In the genomic region with DNA sequence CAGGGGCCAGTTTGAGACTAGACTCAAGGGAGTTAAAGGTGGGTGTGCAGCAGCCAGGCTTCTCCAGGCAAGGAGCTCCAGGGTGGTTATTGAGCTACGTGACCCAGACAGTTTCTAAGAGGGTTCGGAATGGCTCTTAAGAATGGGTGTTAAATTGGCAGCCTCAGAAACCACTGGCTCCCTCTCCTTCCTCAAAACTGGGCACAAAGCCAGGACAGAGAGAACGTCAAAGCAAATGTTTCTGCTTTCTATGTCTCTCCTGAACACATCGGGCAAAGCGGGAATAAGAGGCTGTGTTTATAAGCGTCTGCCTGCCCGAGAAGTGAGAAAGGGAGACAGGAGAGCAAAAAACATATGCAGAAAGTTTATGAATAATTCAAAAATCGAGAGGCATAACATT, we compare ENCODE assay signal across 9 mouse cellular contexts. TPM values are rescaled to one million over a fixed set of nuclear protein-coding genes. Genes with fewer than 3 reads are reported as not detected.
A peak's percentile ranks its signal among the peaks of the same experiment; 100 is the strongest.
DNase-seq lines count a peak whose midpoint lies in the region; ATAC-seq and TF ChIP-seq lines count a peak whose summit lies in the region.
"Had no signal": no experiment of that assay in that cellular context is flagged by ENCODE, and none has a peak within 500 bp of the region (broad histone marks: within the 10 kb centered on the region; RNA-seq: fewer than 3 reads in every experiment).

No protein-coding gene starts in this region.

- peak; percentile 71 for DNase-seq in forebrain, embryonic 14.5 days (ENCODE audit: low spot score)
- DNase-seq in lung, adult 2 months: no peak
- DNase-seq in lung, postnatal 25 days (ENCODE audit: low spot score): no peak
- no peak for DNase-seq in ovary, postnatal 10 days (ENCODE audit: low spot score)
- no peak for DNase-seq in cerebellum, adult 2 months
- DNase-seq: adrenal gland, adult 2 months had no signal

- H3K4me2 ChIP-seq in forebrain, embryonic 14.5 days (ENCODE audit: low read length): no peak overlapping the region
- no peak overlapping the region for H3K4me2 ChIP-seq in forebrain, embryonic 12.5 days
- H3K4me2 ChIP-seq in intestine, postnatal 0 days (replicated peaks; ENCODE audit: low read depth): 0 out of 2 replicates have a peak overlapping the region, but pooled peaks have one; percentile 35

- H3K27ac ChIP-seq in forebrain, embryonic 14.5 days (ENCODE audit: low read depth, low read length): no peak overlapping the region
- no peak overlapping the region for H3K27ac ChIP-seq in forebrain, embryonic 12.5 days
- H3K27ac ChIP-seq in intestine, postnatal 0 days (ENCODE audit: low read depth, low read length): no peak overlapping the region
- H3K27ac ChIP-seq in small intestine, adult 2 months (ENCODE audit: insufficient read depth, low read depth, low read length): peak overlapping the region; percentile 35; the same call in 1 of the 2 replicates
- H3K27ac ChIP-seq in cerebellum, adult 2 months (ENCODE audit: insufficient read depth, low read length): no peak overlapping the region

- H3K27me3 ChIP-seq in forebrain, embryonic 14.5 days (replicated peaks; ENCODE audit: control insufficient read depth, insufficient read depth, low read length): no peaks in the 10 kb centered on the region
- H3K27me3 ChIP-seq in forebrain, embryonic 12.5 days: no peaks in the 10 kb centered on the region
- H3K27me3 ChIP-seq in intestine, postnatal 0 days (replicated peaks; ENCODE audit: control insufficient read depth, insufficient read depth, low read length): no peaks in the 10 kb centered on the region
- H3K27me3 ChIP-seq in small intestine, adult 2 months (ENCODE audit: control insufficient read depth, insufficient read depth, low read length): no peaks in the 10 kb centered on the region; the same call in 1 of the 2 replicates
- no peaks in the 10 kb centered on the region for H3K27me3 ChIP-seq in cerebellum, adult 2 months (ENCODE audit: control insufficient read depth, insufficient read depth, low read length)

- no peak overlapping the region for H3K4me3 ChIP-seq in forebrain, embryonic 14.5 days (ENCODE audit: low read depth, low read length)
- H3K4me3 ChIP-seq in forebrain, embryonic 12.5 days (replicated peaks): no peak overlapping the region
- peak overlapping the region; percentile 66 for H3K4me3 ChIP-seq in lung, adult 2 months (replicated peaks; ENCODE audit: extremely low read depth, low read depth, low read length)
- no peak overlapping the region for H3K4me3 ChIP-seq in intestine, postnatal 0 days (ENCODE audit: low read depth, low read length)
- H3K4me3 ChIP-seq in small intestine, adult 2 months (ENCODE audit: low read depth, low read length): peak overlapping the region; percentile 26; the same call in 1 of the 2 replicates
- H3K4me3 ChIP-seq in cerebellum, adult 2 months (replicated peaks; ENCODE audit: insufficient read depth, low read depth, low read length): no peak overlapping the region

- no peaks in the 10 kb centered on the region for H3K9me3 ChIP-seq in forebrain, embryonic 14.5 days (replicated peaks; ENCODE audit: control insufficient read depth, low read length)
- no peaks in the 10 kb centered on the region for H3K9me3 ChIP-seq in forebrain, embryonic 12.5 days
- H3K9me3 ChIP-seq in intestine, postnatal 0 days (ENCODE audit: control insufficient read depth): no peaks in the 10 kb centered on the region

- H3K4me1 ChIP-seq in forebrain, embryonic 14.5 days (ENCODE audit: control insufficient read depth, insufficient read depth, low read length): peaks cover 7% of the 10 kb centered on the region; the same call in 1 of the 2 replicates
- peaks cover 3% of the 10 kb centered on the region; the same call in 1 of the 2 replicates for H3K4me1 ChIP-seq in forebrain, embryonic 12.5 days
- H3K4me1 ChIP-seq in lung, adult 2 months (ENCODE audit: control insufficient read depth, insufficient read depth, low read length): no peaks in the 10 kb centered on the region
- H3K4me1 ChIP-seq in intestine, postnatal 0 days (replicated peaks; ENCODE audit: control insufficient read depth, insufficient read depth, low read length): no peaks in the 10 kb centered on the region
- no peaks in the 10 kb centered on the region for H3K4me1 ChIP-seq in small intestine, adult 2 months (ENCODE audit: control insufficient read depth, insufficient read depth, insufficient read length, low read length)
- H3K4me1 ChIP-seq in cerebellum, adult 2 months (ENCODE audit: control insufficient read depth, insufficient read depth, low read length): no peaks in the 10 kb centered on the region

- H3K9ac ChIP-seq in forebrain, embryonic 14.5 days (ENCODE audit: low read length): no peak overlapping the region
- H3K9ac ChIP-seq in forebrain, embryonic 12.5 days: no peak overlapping the region
- no peak overlapping the region for H3K9ac ChIP-seq in intestine, postnatal 0 days (ENCODE audit: low read depth, low read length)

- TF ChIP-seq POLR2A in lung, adult 2 months (IDR thresholded peaks at IDR 0.05; ENCODE audit: borderline replicate concordance, extremely low read depth, low read depth, low read length): peak; percentile 46; the same call in 1 of the 2 replicates
- no peak for TF ChIP-seq POLR2A in small intestine, adult 2 months (IDR thresholded peaks at IDR 0.05; ENCODE audit: low read depth, low read length)
- no peak for TF ChIP-seq POLR2A in cerebellum, adult 2 months (IDR thresholded peaks at IDR 0.05; ENCODE audit: borderline replicate concordance, insufficient read depth, low read length)

- no peaks in the 10 kb centered on the region for H3K36me3 ChIP-seq in forebrain, embryonic 14.5 days (ENCODE audit: control insufficient read depth, insufficient read depth, low read length)
- H3K36me3 ChIP-seq in forebrain, embryonic 12.5 days (replicated peaks): no peaks in the 10 kb centered on the region
- H3K36me3 ChIP-seq in intestine, postnatal 0 days (ENCODE audit: control insufficient read depth, insufficient read depth): no peaks in the 10 kb centered on the region
- H3K36me3 ChIP-seq in small intestine, adult 2 months (ENCODE audit: control insufficient read depth, insufficient read depth, low read length): no peaks in the 10 kb centered on the region

- WGBS in forebrain, embryonic 14.5 days: 18% methylated on average over 8 of the region's 8 CpGs
- 45% methylated on average over 8 of the region's 8 CpGs for WGBS in forebrain, embryonic 12.5 days
- 14% methylated on average over 8 of the region's 8 CpGs for WGBS in lung, adult 2 months
- 49% methylated on average over 8 of the region's 8 CpGs for WGBS in intestine, postnatal 0 days
- 56% methylated on average over 8 of the region's 8 CpGs for WGBS in small intestine, adult 2 months
- WGBS in cerebellum, adult 2 months: 15% methylated on average over 8 of the region's 8 CpGs

- peak; percentile 48; the same call in 1 of the 2 replicates for ATAC-seq in forebrain, embryonic 14.5 days
- ATAC-seq in forebrain, embryonic 12.5 days (ENCODE audit: low FRiP score): no peak
- ATAC-seq in intestine, postnatal 0 days: no peak

- TF ChIP-seq CTCF in lung, adult 2 months (IDR thresholded peaks at IDR 0.05; ENCODE audit: insufficient read depth, low read length): no peak
- TF ChIP-seq CTCF in intestine, postnatal 0 days (IDR thresholded peaks at IDR 0.05; ENCODE audit: low read depth): no peak
- TF ChIP-seq CTCF in small intestine, adult 2 months (IDR thresholded peaks at IDR 0.05; ENCODE audit: extremely low read depth, insufficient read length, insufficient replicate concordance, low read depth, low read length): no peak
- no peak for TF ChIP-seq CTCF in cerebellum, adult 2 months (IDR thresholded peaks at IDR 0.05; ENCODE audit: borderline replicate concordance, insufficient read depth, low read depth, low read length)

RNA-seq across cellular contexts. Expression of a gene that starts 1.0 kb away (rescaled TPM):
- polyA plus RNA-seq in forebrain, embryonic 14.5 days (2014; fragmentation: Nextera tagmentation; extraction: Ambion mirVana): 5.0 and 9.4 TPM in 2 replicates
- polyA plus RNA-seq in forebrain, embryonic 12.5 days (2016; fragmentation: Nextera tagmentation; extraction: Ambion mirVana): 6.2 and 7.2 TPM in 2 replicates
- 3,073 and 5,313 TPM in 2 replicates for polyA plus RNA-seq in lung, adult 2 months (2012; rRNA removed)
- 74.8 and 76.7 TPM in 2 replicates for polyA plus RNA-seq in intestine, postnatal 0 days (2015; fragmentation: Nextera tagmentation; extraction: Ambion mirVana)
- polyA plus RNA-seq in small intestine, adult 2 months (2012; rRNA removed): 76.2 and 91.8 TPM in 2 replicates
- polyA plus RNA-seq in cerebellum, adult 2 months (2012; rRNA removed): 93.7 and 131 TPM in 2 replicates

RNA-seq across cellular contexts. Expression of a gene that starts 17.1 kb away (rescaled TPM):
- 0.14 TPM in 1 of 2 replicates, not detected in the other for polyA plus RNA-seq in forebrain, embryonic 14.5 days (2014; fragmentation: Nextera tagmentation; extraction: Ambion mirVana)
- polyA plus RNA-seq in forebrain, embryonic 12.5 days (2016; fragmentation: Nextera tagmentation; extraction: Ambion mirVana): 0.55 and 0.63 TPM in 2 replicates
- polyA plus RNA-seq in lung, adult 2 months (2012; rRNA removed): 10.3 TPM in 2 replicates
- polyA plus RNA-seq in intestine, postnatal 0 days (2015; fragmentation: Nextera tagmentation; extraction: Ambion mirVana): 0.55 and 0.64 TPM in 2 replicates
- 0.04 and 0.11 TPM in 2 replicates for polyA plus RNA-seq in small intestine, adult 2 months (2012; rRNA removed)
- polyA plus RNA-seq in cerebellum, adult 2 months (2012; rRNA removed): 0.16 and 0.29 TPM in 2 replicates

RNA-seq across cellular contexts. Expression of a gene that starts 39.3 kb away (rescaled TPM):
- polyA plus RNA-seq in forebrain, embryonic 14.5 days (2014; fragmentation: Nextera tagmentation; extraction: Ambion mirVana): 1.1 and 1.5 TPM in 2 replicates
- polyA plus RNA-seq in forebrain, embryonic 12.5 days (2016; fragmentation: Nextera tagmentation; extraction: Ambion mirVana): 0.24 and 0.52 TPM in 2 replicates
- 0.05 TPM in 1 of 2 replicates, not detected in the other for polyA plus RNA-seq in lung, adult 2 months (2012; rRNA removed)
- polyA plus RNA-seq in intestine, postnatal 0 days (2015; fragmentation: Nextera tagmentation; extraction: Ambion mirVana): 0.76 and 1.3 TPM in 2 replicates
- not detected in 2 replicates for polyA plus RNA-seq in small intestine, adult 2 months (2012; rRNA removed)
- polyA plus RNA-seq in cerebellum, adult 2 months (2012; rRNA removed): 7.8 and 8.8 TPM in 2 replicates
- polyA plus RNA-seq: adrenal gland, adult 2 months had no signal

RNA-seq across cellular contexts. Expression of a gene that starts 46.6 kb away (rescaled TPM):
- 65.3 and 76.5 TPM in 2 replicates for polyA plus RNA-seq in forebrain, embryonic 14.5 days (2014; fragmentation: Nextera tagmentation; extraction: Ambion mirVana)
- polyA plus RNA-seq in forebrain, embryonic 12.5 days (2016; fragmentation: Nextera tagmentation; extraction: Ambion mirVana): 137 and 146 TPM in 2 replicates
- 31.3 and 32.2 TPM in 2 replicates for polyA plus RNA-seq in lung, adult 2 months (2012; rRNA removed)
- polyA plus RNA-seq in intestine, postnatal 0 days (2015; fragmentation: Nextera tagmentation; extraction: Ambion mirVana): 41.4 and 45.2 TPM in 2 replicates
- polyA plus RNA-seq in small intestine, adult 2 months (2012; rRNA removed): 16.0 and 32.0 TPM in 2 replicates
- 57.0 and 68.4 TPM in 2 replicates for polyA plus RNA-seq in cerebellum, adult 2 months (2012; rRNA removed)

RNA-seq across cellular contexts. Expression of a gene that starts 47.2 kb away (rescaled TPM):
- 0.86 and 1.2 TPM in 2 replicates for polyA plus RNA-seq in forebrain, embryonic 14.5 days (2014; fragmentation: Nextera tagmentation; extraction: Ambion mirVana)
- polyA plus RNA-seq in forebrain, embryonic 12.5 days (2016; fragmentation: Nextera tagmentation; extraction: Ambion mirVana): 1.1 and 1.9 TPM in 2 replicates
- polyA plus RNA-seq in lung, adult 2 months (2012; rRNA removed): 0.57 and 1.0 TPM in 2 replicates
- 0.47 and 1.8 TPM in 2 replicates for polyA plus RNA-seq in intestine, postnatal 0 days (2015; fragmentation: Nextera tagmentation; extraction: Ambion mirVana)
- polyA plus RNA-seq in small intestine, adult 2 months (2012; rRNA removed): 0.28 and 0.56 TPM in 2 replicates
- 0.38 and 0.74 TPM in 2 replicates for polyA plus RNA-seq in cerebellum, adult 2 months (2012; rRNA removed)

Comparison
In these comparisons a context has a peak if more than half of its experiments do, and no peak if none do; other contexts are left out.
1. H3K4me3 ChIP-seq: peak in lung, adult 2 months (single experiment) and small intestine, adult 2 months (single experiment); none in forebrain, embryonic 14.5 days (single experiment), forebrain, embryonic 12.5 days (single experiment), intestine, postnatal 0 days (single experiment) and cerebellum, adult 2 months (single experiment).
2. RNA of a gene that starts 1.0 kb away (polyA plus RNA-seq): 3,073 to 5,313 TPM in lung, adult 2 months; 93.7 to 131 TPM in cerebellum, adult 2 months, 76.2 to 91.8 TPM in small intestine, adult 2 months, 74.8 to 76.7 TPM in intestine, postnatal 0 days, 6.2 to 7.2 TPM in forebrain, embryonic 12.5 days and 5.0 to 9.4 TPM in forebrain, embryonic 14.5 days; every median in the first group is over 10 times any median in the second.